ENCODE assay signal across 9 mouse cellular contexts in genomic region chr11:97083401-97084140, GRCm38 (mm10). TPM values are rescaled to one million over a fixed set of nuclear protein-coding genes. Genes with fewer than 3 reads are reported as not detected.
DNase-seq lines count a peak whose midpoint lies in the region; ATAC-seq and TF ChIP-seq lines count a peak whose summit lies in the region.
"Had no signal": no experiment of that assay in that cellular context is flagged by ENCODE, and none has a peak within 500 bp of the region (broad histone marks: within the 10 kb centered on the region; RNA-seq: fewer than 3 reads in every experiment).

No protein-coding gene starts in this region.

- no peak for DNase-seq in heart, postnatal 10 days
- DNase-seq in lung, postnatal 0 days (ENCODE audit: low spot score) = no peak
- no peak for DNase-seq in lung, postnatal 14 days
- DNase-seq in adrenal gland, postnatal 25 days = peak; percentile 48
- DNase-seq in urinary bladder, postnatal 36 days (ENCODE audit: low spot score in 2 of 2) = no peak
- no peak for DNase-seq in yolk sac, embryonic 10.5 days (ENCODE audit: low spot score)

- H3K27ac ChIP-seq in heart, embryonic 14.5 days (replicated peaks in 1 of 2; ENCODE audit: control insufficient read depth in 1 of 2, insufficient read depth in 1 of 2, low read depth in 2 of 2, low read length in 2 of 2) = no peak overlapping the region
- no peak overlapping the region for H3K27ac ChIP-seq in lung, postnatal 0 days (ENCODE audit: low read length)
- no peak overlapping the region for H3K27ac ChIP-seq in limb, embryonic 13.5 days

- H3K27me3 ChIP-seq in heart, embryonic 14.5 days (ENCODE audit: control insufficient read depth, insufficient read depth, low read length) = peaks cover 7% of the 10 kb centered on the region
- no peaks in the 10 kb centered on the region for H3K27me3 ChIP-seq in lung, postnatal 0 days (replicated peaks; ENCODE audit: insufficient read depth, low read length)
- peaks cover 17% of the 10 kb centered on the region; the same call in 1 of the 2 replicates for H3K27me3 ChIP-seq in limb, embryonic 13.5 days

- no peak for TF ChIP-seq EP300 in lung, postnatal 0 days (IDR thresholded peaks at IDR 0.05)

- no peaks in the 10 kb centered on the region for H3K36me3 ChIP-seq in heart, embryonic 14.5 days (ENCODE audit: control insufficient read depth, insufficient read depth, low read length)
- H3K36me3 ChIP-seq in lung, postnatal 0 days (ENCODE audit: insufficient read depth, low read length) = no peaks in the 10 kb centered on the region
- no peaks in the 10 kb centered on the region for H3K36me3 ChIP-seq in limb, embryonic 13.5 days

- intact Hi-C loops in heart, postnatal 10 days (cut with DNase I) = no loop called here

- WGBS in heart, embryonic 14.5 days = 17% methylated on average over 22 of the region's 22 CpGs
- WGBS in lung, postnatal 0 days = 11% methylated on average over 22 of the region's 22 CpGs
- WGBS in limb, embryonic 13.5 days = 16% methylated on average over 22 of the region's 22 CpGs

- peaks cover 2% of the 10 kb centered on the region for H3K9me3 ChIP-seq in heart, embryonic 14.5 days (ENCODE audit: control insufficient read depth, low read length)
- H3K9me3 ChIP-seq in lung, postnatal 0 days (ENCODE audit: low read length) = no peaks in the 10 kb centered on the region; the same call in 1 of the 2 replicates
- H3K9me3 ChIP-seq in limb, embryonic 13.5 days = peaks cover 1% of the 10 kb centered on the region

- no peak for TF ChIP-seq CTCF in lung, postnatal 0 days (IDR thresholded peaks at IDR 0.05)

- H3K9ac ChIP-seq in heart, embryonic 14.5 days (ENCODE audit: low read length) = 0 out of 2 replicates have a peak overlapping the region, but pooled peaks have one; percentile 16
- no peak overlapping the region for H3K9ac ChIP-seq in lung, postnatal 0 days (replicated peaks; ENCODE audit: low read depth)
- peak overlapping the region; percentile 45; the same call in 1 of the 2 replicates for H3K9ac ChIP-seq in limb, embryonic 13.5 days
- H3K9ac ChIP-seq: liver, postnatal 0 days had no signal

- H3K4me1 ChIP-seq in heart, embryonic 14.5 days (ENCODE audit: control insufficient read depth in 2 of 2, insufficient read depth in 2 of 2, low read length in 2 of 2) = peaks cover 2 to 8% of the 10 kb centered on the region in 2 experiments; a peak in 2 of 4 replicates
- no peaks in the 10 kb centered on the region for H3K4me1 ChIP-seq in lung, postnatal 0 days (ENCODE audit: insufficient read depth, low read depth, low read length)
- peaks cover 14% of the 10 kb centered on the region for H3K4me1 ChIP-seq in limb, embryonic 13.5 days

- peak overlapping the region; percentile 35 for H3K4me2 ChIP-seq in heart, embryonic 14.5 days (ENCODE audit: low read length)
- 0 out of 2 replicates have a peak overlapping the region, but pooled peaks have one; percentile 3 for H3K4me2 ChIP-seq in lung, postnatal 0 days (replicated peaks; ENCODE audit: low read depth, low read length)
- H3K4me2 ChIP-seq in limb, embryonic 13.5 days (replicated peaks) = peak overlapping the region; percentile 52

- H3K4me3 ChIP-seq in heart, embryonic 14.5 days (ENCODE audit: control insufficient read depth in 1 of 2, insufficient read depth in 1 of 2, low read depth in 1 of 2, low read length in 2 of 2) = no peak overlapping the region
- no peak overlapping the region for H3K4me3 ChIP-seq in lung, postnatal 0 days (ENCODE audit: low read depth, low read length)
- peak overlapping the region; percentile 7; the same call in 1 of the 2 replicates for H3K4me3 ChIP-seq in limb, embryonic 13.5 days

- no peak for ATAC-seq in heart, embryonic 14.5 days (ENCODE audit: insufficient number of reproducible peaks, insufficient read depth, low FRiP score, low read depth)
- 0 out of 2 replicates have a peak, but pooled peaks have one; percentile 17 for ATAC-seq in lung, postnatal 0 days
- ATAC-seq in limb, embryonic 13.5 days (ENCODE audit: low FRiP score, low read depth) = no peak; the same call in 1 of the 2 replicates

RNA-seq across cellular contexts. Expression of gene Tbx21, which starts 31.6 kb away (rescaled TPM):
- polyA plus RNA-seq in heart, embryonic 14.5 days (2014; fragmentation: Nextera tagmentation; extraction: Ambion mirVana) = 0.08 TPM in 1 of 2 replicates, not detected in the other
- total RNA-seq in heart, postnatal 10 days (2021) = not detected
- polyA plus RNA-seq in lung, postnatal 0 days (2015; fragmentation: Nextera tagmentation; extraction: Ambion mirVana) = 0.12 and 0.13 TPM in 2 replicates
- 0.39 TPM in 1 of 2 replicates, not detected in the other for total RNA-seq in adrenal gland, postnatal 25 days (2021)
- polyA plus RNA-seq in limb, embryonic 13.5 days (2015; fragmentation: Nextera tagmentation; extraction: Ambion mirVana) = 0.09 TPM in 1 of 2 replicates, not detected in the other

RNA-seq across cellular contexts. Expression of gene Osbpl7, which starts 33.1 kb away (rescaled TPM):
- polyA plus RNA-seq in heart, embryonic 14.5 days (2014; fragmentation: Nextera tagmentation; extraction: Ambion mirVana) = 3.9 and 4.6 TPM in 2 replicates
- 1 to 10 TPM; 5.7 to 6.1 TPM for total RNA-seq in heart, postnatal 10 days (2021)
- 11.4 and 11.9 TPM in 2 replicates for polyA plus RNA-seq in lung, postnatal 0 days (2015; fragmentation: Nextera tagmentation; extraction: Ambion mirVana)
- 18.9 TPM in 2 replicates for total RNA-seq in adrenal gland, postnatal 25 days (2021)
- polyA plus RNA-seq in limb, embryonic 13.5 days (2015; fragmentation: Nextera tagmentation; extraction: Ambion mirVana) = 8.9 and 10.1 TPM in 2 replicates

RNA-seq across cellular contexts. Expression of gene Mrpl10, which starts 42.2 kb away (rescaled TPM):
- polyA plus RNA-seq in heart, embryonic 14.5 days (2014; fragmentation: Nextera tagmentation; extraction: Ambion mirVana) = 76.9 and 80.1 TPM in 2 replicates
- 10 to 100 TPM; 85.0 to 86.5 TPM for total RNA-seq in heart, postnatal 10 days (2021)
- 50.8 and 53.5 TPM in 2 replicates for polyA plus RNA-seq in lung, postnatal 0 days (2015; fragmentation: Nextera tagmentation; extraction: Ambion mirVana)
- total RNA-seq in adrenal gland, postnatal 25 days (2021) = 117 and 129 TPM in 2 replicates
- 81.9 and 83.2 TPM in 2 replicates for polyA plus RNA-seq in limb, embryonic 13.5 days (2015; fragmentation: Nextera tagmentation; extraction: Ambion mirVana)

RNA-seq across cellular contexts. Expression of gene Lrrc46, which starts 42.4 kb away (rescaled TPM):
- polyA plus RNA-seq in heart, embryonic 14.5 days (2014; fragmentation: Nextera tagmentation; extraction: Ambion mirVana) = 0.35 and 0.54 TPM in 2 replicates
- total RNA-seq in heart, postnatal 10 days (2021) = under 1 TPM; 0.31 to 0.45 TPM
- 7.5 and 9.8 TPM in 2 replicates for polyA plus RNA-seq in lung, postnatal 0 days (2015; fragmentation: Nextera tagmentation; extraction: Ambion mirVana)
- 1.0 and 1.4 TPM in 2 replicates for total RNA-seq in adrenal gland, postnatal 25 days (2021)
- polyA plus RNA-seq in limb, embryonic 13.5 days (2015; fragmentation: Nextera tagmentation; extraction: Ambion mirVana) = 0.92 and 0.98 TPM in 2 replicates

RNA-seq across cellular contexts. Expression of gene Scrn2, which starts 53.8 kb away (rescaled TPM):
- polyA plus RNA-seq in heart, embryonic 14.5 days (2014; fragmentation: Nextera tagmentation; extraction: Ambion mirVana) = 12.9 and 14.4 TPM in 2 replicates
- total RNA-seq in heart, postnatal 10 days (2021) = 10 to 100 TPM; 11.3 to 16.1 TPM
- 15.7 and 17.2 TPM in 2 replicates for polyA plus RNA-seq in lung, postnatal 0 days (2015; fragmentation: Nextera tagmentation; extraction: Ambion mirVana)
- total RNA-seq in adrenal gland, postnatal 25 days (2021) = 12.8 and 22.7 TPM in 2 replicates
- 27.2 and 27.7 TPM in 2 replicates for polyA plus RNA-seq in limb, embryonic 13.5 days (2015; fragmentation: Nextera tagmentation; extraction: Ambion mirVana)
